Mouse (Mus musculus) bone marrow macrophage, adult 2 months (primary cell): ENCODE measurements around the gene Btbd7.

Experiments used
- CTCF ChIP-seq: IDR thresholded peaks from 2 replicates; pipeline ENCODE4 v1.5.1; 2012; ENCODE audit warnings: low read depth, mild to moderate bottlenecking, low read length, moderate library complexity
- POLR2A ChIP-seq: IDR thresholded peaks from 2 replicates; pipeline ENCODE4 v1.6.1; 2012; ENCODE audit warnings: mild to moderate bottlenecking, low read depth, low read length, borderline replicate concordance

- TF ChIP-seq POLR2A (no peak), CTCF (no peak)
These were observed 92.7 kb downstream of the Btbd7 start for GRCm38 (mm10) chr12:102785593-102785985.
